Mouse (Mus musculus): Measurements from ENCODE around the gene Eif3l. TPM values are rescaled to one million over a fixed set of nuclear protein-coding genes. Genes with fewer than 3 reads are reported as not detected.

The Eif3l gene
- polyA plus RNA-seq, 1 experiment from 2014 or later: 207 TPM

DNA sequence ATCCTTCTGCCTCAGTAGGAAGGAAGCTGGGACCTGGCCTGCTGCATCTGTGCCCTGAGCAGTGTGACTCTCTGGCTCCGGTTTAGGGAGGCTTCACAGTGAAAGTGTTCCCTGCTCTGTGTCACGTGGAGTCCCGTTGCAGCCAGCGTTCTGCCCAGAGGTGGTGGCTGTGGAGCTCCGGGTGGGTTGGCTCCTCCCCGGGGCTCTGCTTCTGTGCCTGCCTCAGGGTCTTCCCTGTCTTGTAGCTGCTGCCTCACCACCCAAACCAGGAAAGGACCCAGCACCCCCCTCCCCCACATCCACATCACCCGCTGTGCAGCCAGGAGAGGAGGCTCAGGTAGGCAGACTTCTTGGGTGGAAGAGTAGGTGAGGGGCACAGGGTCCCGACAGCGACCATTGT lies 44.5 kb downstream of the Eif3l start:
- Histone ChIP-seq H3K27me3 (no peaks in the 10 kb centered on the region), H3K4me3 (no peak overlapping the region), H3K9me3 (replicated peaks) (no peaks in the 10 kb centered on the region), H3K27ac (no peak overlapping the region), H3K4me2 (no peak overlapping the region), H3K4me1 (no peaks in the 10 kb centered on the region), H3K9ac (no peak overlapping the region), H3K36me3 (ENCODE audit: poor library complexity, severe bottlenecking) (peaks cover 50% of the 10 kb centered on the region)
- 88% methylated on average over 9 of the region's 9 CpGs for WGBS
- ATAC-seq: no peak

DNA sequence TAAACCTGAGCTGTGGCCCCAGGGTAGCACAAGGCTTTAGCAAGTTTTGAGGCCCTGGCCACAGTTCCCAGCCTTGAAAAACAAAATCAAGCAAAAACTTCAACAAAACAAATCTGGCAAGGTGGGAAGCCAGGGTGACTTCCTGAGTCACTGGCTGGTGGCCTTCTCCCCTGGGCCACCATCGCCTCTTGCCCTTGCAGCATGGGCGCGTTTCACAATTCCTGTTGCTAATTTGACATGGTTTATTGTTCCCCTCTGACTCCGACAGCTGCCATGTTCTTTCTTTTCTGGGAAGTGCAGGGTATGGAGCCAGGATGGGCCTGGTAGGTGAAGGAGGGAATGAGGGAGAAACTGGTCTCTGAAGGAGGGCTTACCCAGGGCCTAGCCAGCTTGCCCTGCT lies 47.1 kb downstream of the Eif3l start:
- WGBS: 84% methylated on average over 4 of the region's 4 CpGs
- no peak overlapping the region for H3K4me3 ChIP-seq
- no peak overlapping the region for H3K9ac ChIP-seq
- no peaks in the 10 kb centered on the region for H3K4me1 ChIP-seq
- no peaks in the 10 kb centered on the region for H3K27me3 ChIP-seq
- H3K36me3 ChIP-seq (ENCODE audit: poor library complexity, severe bottlenecking): peaks cover 64% of the 10 kb centered on the region
- H3K9me3 ChIP-seq (replicated peaks): no peaks in the 10 kb centered on the region
- H3K27ac ChIP-seq: no peak overlapping the region
- ATAC-seq: no peak
- H3K4me2 ChIP-seq: no peak overlapping the region

DNA sequence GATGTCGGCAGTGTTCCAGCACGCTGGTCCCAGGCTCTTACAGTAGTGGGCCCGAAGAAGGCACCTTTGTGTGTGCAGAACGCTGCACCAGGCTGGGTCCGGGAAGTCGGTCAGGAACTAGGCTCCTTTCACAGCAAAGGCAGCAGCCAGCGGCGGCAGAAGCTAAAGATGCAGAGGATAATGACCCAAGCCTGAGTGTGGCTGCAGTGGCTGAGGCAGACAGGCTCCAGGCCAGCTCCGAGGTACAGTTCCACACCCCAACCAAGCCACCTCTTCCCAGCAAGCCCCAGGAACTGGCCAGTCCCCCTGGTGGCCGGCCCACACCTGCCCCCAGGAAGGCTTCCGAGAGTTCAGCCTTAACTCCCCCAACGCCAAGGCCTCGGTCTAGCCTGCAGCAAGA lies 47.6 kb downstream of the Eif3l start:
- Histone ChIP-seq H3K4me3 (no peak overlapping the region), H3K36me3 (ENCODE audit: poor library complexity, severe bottlenecking) (peaks cover 65% of the 10 kb centered on the region), H3K27me3 (no peaks in the 10 kb centered on the region), H3K4me2 (no peak overlapping the region), H3K4me1 (no peaks in the 10 kb centered on the region), H3K27ac (no peak overlapping the region), H3K9me3 (replicated peaks) (no peaks in the 10 kb centered on the region), H3K9ac (no peak overlapping the region)
- WGBS: 78% methylated on average over 13 of the region's 13 CpGs
- ATAC-seq: no peak

DNA sequence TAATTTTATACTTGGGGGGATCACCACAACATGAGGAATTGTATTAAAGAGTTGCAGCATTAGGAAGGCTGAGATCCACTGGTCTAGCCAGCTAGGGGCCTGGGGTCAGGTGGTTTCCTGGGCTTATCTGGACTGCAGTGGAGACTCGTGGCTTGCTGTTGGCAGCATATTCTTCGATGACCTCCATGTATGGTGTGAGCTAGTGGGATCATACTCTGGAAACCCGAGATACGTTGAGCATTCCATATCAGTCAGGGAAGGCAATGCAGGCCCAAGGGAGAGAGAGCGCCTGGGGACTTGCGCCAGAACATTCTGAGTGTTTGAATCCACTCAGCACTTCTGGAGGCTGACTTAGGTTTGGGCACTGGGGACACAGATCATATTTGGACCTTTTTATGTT lies 48.8 kb downstream of the Eif3l start:
- H3K9ac ChIP-seq: no peak overlapping the region
- no peak overlapping the region for H3K4me2 ChIP-seq
- H3K9me3 ChIP-seq (replicated peaks): no peaks in the 10 kb centered on the region
- no peak for ATAC-seq
- H3K36me3 ChIP-seq (ENCODE audit: poor library complexity, severe bottlenecking): peaks cover 66% of the 10 kb centered on the region
- H3K4me3 ChIP-seq: no peak overlapping the region
- H3K27ac ChIP-seq: no peak overlapping the region
- 85% methylated on average over 6 of the region's 6 CpGs for WGBS
- no peaks in the 10 kb centered on the region for H3K27me3 ChIP-seq
- H3K4me1 ChIP-seq: no peaks in the 10 kb centered on the region

DNA sequence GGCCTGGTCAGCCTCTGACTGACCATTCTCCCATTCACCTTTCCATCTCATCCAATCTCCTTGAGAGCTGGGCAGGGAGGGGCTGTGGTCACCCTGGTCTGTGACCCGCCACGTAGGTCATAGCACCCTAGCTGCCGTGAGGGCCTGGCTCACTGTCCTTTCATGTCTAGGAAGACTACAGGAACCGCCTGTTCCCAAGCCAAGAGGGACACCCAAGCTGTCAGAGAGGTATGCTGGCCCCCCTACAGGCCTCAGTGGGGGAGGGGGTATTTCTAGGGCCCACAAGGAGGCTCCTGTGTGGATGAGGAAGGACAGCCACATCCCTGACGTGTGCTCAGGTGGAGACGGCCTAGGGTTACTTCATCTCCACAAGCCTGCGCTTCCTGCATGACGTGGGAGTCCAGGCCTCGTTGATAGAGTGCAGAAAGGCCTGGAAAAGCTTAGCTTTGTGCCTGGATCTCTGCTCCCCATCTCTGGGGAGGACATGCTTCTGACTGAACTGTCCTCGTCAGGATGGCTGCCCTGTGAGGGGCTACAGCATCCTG lies 49.4 kb downstream of the Eif3l start:
- ATAC-seq: no peak
- WGBS: 87% methylated on average over 10 of the region's 10 CpGs
- Histone ChIP-seq H3K9ac (no peak overlapping the region), H3K27me3 (no peaks in the 10 kb centered on the region), H3K4me3 (no peak overlapping the region), H3K4me1 (no peaks in the 10 kb centered on the region), H3K27ac (no peak overlapping the region), H3K9me3 (replicated peaks) (no peaks in the 10 kb centered on the region), H3K36me3 (ENCODE audit: poor library complexity, severe bottlenecking) (peaks cover 64% of the 10 kb centered on the region), H3K4me2 (no peak overlapping the region)

DNA sequence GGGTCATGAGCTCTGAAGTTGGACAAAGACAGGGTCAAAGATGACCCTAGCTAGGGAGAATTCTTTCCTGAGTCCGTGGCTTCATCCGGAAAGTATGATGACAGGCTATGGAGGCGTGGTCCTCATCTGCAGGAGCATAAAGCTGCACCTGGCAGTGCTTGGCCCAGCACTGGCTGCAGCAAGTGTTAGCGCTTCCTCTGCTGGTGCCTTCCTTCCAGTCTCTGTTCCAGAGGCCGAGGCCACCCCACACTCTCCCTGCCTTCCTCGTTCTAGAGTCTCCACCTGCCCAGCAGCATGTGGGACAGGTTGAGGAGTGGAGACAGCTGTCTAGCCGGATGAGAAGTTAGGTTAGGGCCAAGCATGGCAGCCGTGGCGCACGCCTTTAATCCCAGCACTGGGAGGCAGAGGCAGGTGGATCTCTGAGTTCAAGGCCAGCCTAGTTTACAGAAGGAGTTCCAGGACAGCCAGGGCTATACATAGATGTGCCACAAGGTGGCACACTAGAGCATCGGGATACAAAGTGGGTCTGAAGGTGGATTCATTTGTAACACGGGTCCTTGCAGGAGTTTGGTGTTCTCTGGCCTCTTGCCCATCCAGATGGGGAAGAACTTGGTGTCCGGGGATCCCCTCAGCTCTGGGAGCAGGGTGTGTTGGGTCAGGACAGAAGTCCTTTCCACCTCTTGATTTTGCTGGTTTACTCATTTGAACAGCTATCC lies 51.4 kb downstream of the Eif3l start:
- Histone ChIP-seq H3K36me3 (ENCODE audit: poor library complexity, severe bottlenecking) (peaks cover 81% of the 10 kb centered on the region), H3K27ac (no peak overlapping the region), H3K4me1 (no peaks in the 10 kb centered on the region), H3K4me2 (no peak overlapping the region), H3K27me3 (no peaks in the 10 kb centered on the region), H3K9me3 (replicated peaks) (no peaks in the 10 kb centered on the region), H3K4me3 (no peak overlapping the region), H3K9ac (no peak overlapping the region)
- no peak for ATAC-seq
- WGBS: 85% methylated on average over 13 of the region's 13 CpGs

DNA sequence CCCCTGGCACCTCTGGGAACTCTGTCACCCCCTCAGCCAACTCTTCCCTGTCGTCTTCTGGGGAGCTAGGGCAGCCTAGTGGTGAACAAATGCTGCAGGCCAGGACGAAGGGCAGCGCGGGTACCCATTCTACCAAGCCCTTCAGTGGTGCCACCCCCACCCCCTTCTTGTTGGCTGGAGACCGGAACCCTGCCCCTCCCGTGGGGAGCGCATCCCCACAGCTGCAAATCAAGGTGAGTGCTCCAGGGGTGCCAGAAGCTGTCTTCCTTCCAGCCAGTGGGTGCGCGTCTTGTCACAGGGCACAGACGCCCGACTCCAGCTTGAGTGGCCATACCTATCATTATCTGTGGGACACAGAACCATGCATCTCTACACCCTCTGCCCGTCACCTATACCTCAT lies 52.1 kb downstream of the Eif3l start:
- Histone ChIP-seq H3K9me3 (replicated peaks) (no peaks in the 10 kb centered on the region), H3K4me1 (no peaks in the 10 kb centered on the region), H3K9ac (no peak overlapping the region), H3K4me3 (no peak overlapping the region), H3K27ac (no peak overlapping the region), H3K27me3 (no peaks in the 10 kb centered on the region), H3K4me2 (no peak overlapping the region), H3K36me3 (ENCODE audit: poor library complexity, severe bottlenecking) (peaks cover 89% of the 10 kb centered on the region)
- WGBS: 91% methylated on average over 12 of the region's 12 CpGs
- no peak for ATAC-seq

DNA sequence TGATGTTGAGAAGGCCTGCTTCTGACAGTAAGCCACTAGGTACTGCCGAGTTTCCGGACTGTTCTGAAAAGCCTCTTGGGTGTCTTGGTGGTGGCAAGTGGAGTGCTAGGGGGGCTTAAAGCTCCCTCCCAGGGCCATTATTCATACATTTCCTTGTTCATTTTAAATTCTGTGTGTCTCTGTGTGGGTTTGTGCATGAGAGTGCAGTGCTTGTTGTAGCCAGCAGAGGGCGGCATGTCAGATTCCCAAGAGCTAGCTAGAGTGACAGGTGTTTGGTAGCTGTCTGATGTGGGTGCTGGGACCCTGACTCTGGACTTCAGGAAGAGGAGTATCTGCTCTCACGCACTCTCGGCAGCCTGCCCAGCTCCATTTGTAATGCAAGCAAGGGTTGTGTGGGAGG lies 53.2 kb downstream of the Eif3l start:
- Histone ChIP-seq H3K4me2 (no peak overlapping the region), H3K9ac (no peak overlapping the region), H3K27ac (no peak overlapping the region), H3K4me3 (no peak overlapping the region), H3K9me3 (replicated peaks) (no peaks in the 10 kb centered on the region), H3K27me3 (no peaks in the 10 kb centered on the region), H3K36me3 (ENCODE audit: poor library complexity, severe bottlenecking) (peaks cover 90% of the 10 kb centered on the region), H3K4me1 (no peaks in the 10 kb centered on the region)
- ATAC-seq: no peak
- 96% methylated on average over 5 of the region's 5 CpGs for WGBS

DNA sequence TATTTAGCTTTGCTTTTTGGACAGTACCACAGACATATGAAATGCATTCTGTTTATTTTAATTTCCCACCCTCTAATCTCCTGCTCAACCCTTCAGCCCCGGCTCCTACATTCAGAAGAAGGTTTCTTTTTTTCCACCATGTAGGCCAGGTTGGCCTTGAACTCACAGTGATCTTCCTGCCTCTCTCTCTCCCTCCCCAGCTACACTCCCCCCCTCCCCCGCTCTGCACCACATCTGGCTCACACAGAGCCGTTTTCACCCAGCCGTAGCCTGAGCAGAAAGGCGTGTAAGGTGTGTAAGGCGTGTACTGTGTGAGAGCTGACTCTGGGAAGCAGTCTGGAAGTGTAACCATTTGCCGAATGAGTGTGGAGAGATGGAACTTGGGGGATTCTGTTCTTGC lies 54.3 kb downstream of the Eif3l start:
- 85% methylated on average over 7 of the region's 7 CpGs for WGBS
- Histone ChIP-seq H3K27me3 (no peaks in the 10 kb centered on the region), H3K4me1 (no peaks in the 10 kb centered on the region), H3K4me3 (no peak overlapping the region), H3K4me2 (no peak overlapping the region), H3K27ac (no peak overlapping the region), H3K9me3 (replicated peaks) (no peaks in the 10 kb centered on the region), H3K36me3 (ENCODE audit: poor library complexity, severe bottlenecking) (peaks cover 90% of the 10 kb centered on the region), H3K9ac (no peak overlapping the region)
- ATAC-seq: no peak

DNA sequence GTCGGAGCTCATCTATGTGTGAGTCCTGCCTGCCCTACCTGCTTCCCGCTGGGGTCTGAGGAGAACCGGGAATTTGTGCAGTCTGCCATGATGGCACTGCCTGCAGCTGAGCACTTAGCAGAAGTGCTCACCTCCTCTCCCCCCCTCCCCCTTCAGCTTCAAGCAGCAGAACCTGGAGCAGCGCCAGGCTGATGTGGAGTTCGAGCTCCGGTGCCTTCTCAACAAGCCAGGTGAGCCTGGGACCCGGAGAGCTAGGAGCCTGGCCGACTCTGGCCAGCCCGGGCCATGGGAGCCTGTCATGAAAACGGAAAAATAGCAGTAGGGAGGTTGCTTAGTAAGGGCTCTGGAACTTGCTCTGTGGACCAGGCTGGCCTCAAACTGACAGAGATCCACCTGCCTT lies 55.8 kb downstream of the Eif3l start:
- Histone ChIP-seq H3K36me3 (ENCODE audit: poor library complexity, severe bottlenecking) (peaks cover 76% of the 10 kb centered on the region), H3K9ac (no peak overlapping the region; the same call in 1 of the 2 replicates), H3K4me3 (no peak overlapping the region), H3K4me1 (no peaks in the 10 kb centered on the region), H3K27me3 (no peaks in the 10 kb centered on the region), H3K9me3 (replicated peaks) (no peaks in the 10 kb centered on the region), H3K27ac (no peak overlapping the region), H3K4me2 (no peak overlapping the region)
- no peak for ATAC-seq
- 85% methylated on average over 10 of the region's 10 CpGs for WGBS

DNA sequence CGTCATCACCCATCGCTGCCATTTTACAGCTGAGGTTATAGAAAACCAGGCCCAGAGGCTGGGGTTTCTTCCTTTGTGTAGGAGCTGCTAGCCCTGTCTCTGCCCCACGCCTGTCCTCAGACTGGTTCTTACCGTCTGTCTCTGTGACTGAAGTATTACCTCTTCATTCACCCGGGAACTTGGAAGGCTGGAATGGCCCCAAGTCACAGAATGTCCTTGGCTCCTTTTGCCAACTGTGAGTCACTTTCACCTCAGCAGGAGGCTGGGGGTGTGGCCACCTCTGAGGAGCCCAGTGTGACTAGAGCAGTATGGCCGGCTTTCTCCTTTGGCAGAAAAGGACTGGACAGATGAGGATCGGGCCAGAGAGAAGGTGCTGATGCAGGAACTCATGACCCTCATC lies 56.5 kb downstream of the Eif3l start:
- Histone ChIP-seq H3K4me2 (no peak overlapping the region), H3K27ac (no peak overlapping the region), H3K4me3 (no peak overlapping the region), H3K4me1 (no peaks in the 10 kb centered on the region), H3K36me3 (ENCODE audit: poor library complexity, severe bottlenecking) (peaks cover 69% of the 10 kb centered on the region), H3K9ac (no peak overlapping the region), H3K9me3 (replicated peaks) (no peaks in the 10 kb centered on the region), H3K27me3 (no peaks in the 10 kb centered on the region)
- 77% methylated on average over 7 of the region's 7 CpGs for WGBS
- ATAC-seq: no peak

DNA sequence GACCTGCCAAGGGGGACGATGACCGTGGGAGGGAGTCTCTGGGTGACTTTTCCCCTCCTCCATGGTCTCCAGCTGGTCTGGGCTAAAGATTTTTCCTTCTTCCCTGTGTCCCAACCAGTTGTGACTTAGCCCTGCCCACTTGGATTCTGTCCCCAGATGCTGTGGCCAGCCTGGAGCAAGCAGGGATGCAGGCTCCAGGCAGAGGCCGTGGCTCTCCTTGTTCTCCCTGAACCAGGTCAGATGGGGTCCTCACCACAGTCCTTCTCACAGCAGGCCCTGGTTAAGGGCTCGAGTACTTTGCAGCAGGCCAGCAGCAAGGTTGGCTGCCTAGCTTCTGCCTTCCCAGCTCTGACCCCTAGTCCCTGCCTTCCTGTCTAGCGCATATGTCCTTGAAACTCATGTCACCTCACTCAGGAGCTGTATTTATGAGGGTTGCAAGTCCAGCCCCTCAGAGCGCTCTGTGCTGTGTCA lies 58.2 kb downstream of the Eif3l start:
- no peak overlapping the region for H3K27ac ChIP-seq
- H3K9ac ChIP-seq: no peak overlapping the region
- H3K9me3 ChIP-seq (replicated peaks): no peaks in the 10 kb centered on the region
- WGBS: 89% methylated on average over 6 of the region's 6 CpGs
- H3K4me3 ChIP-seq: no peak overlapping the region
- no peaks in the 10 kb centered on the region for H3K27me3 ChIP-seq
- no peak overlapping the region for H3K4me2 ChIP-seq
- peaks cover 55% of the 10 kb centered on the region for H3K36me3 ChIP-seq (ENCODE audit: poor library complexity, severe bottlenecking)
- H3K4me1 ChIP-seq: no peaks in the 10 kb centered on the region
- no peak for ATAC-seq
